Mouse (Mus musculus) layer of hippocampus, adult 9-10 months (tissue): ENCODE results near the gene Mrpl53.
"Not testable (repeated sequence)": the region's sequence is repeated elsewhere in the genome, so short reads cannot be mapped to it uniquely, and the experiment has no call there.

Source experiments
- DNase-seq: peaks from one replicate; pipeline ENCODE4 v3.0.0; 2022; ENCODE audit warnings: low spot score

Gene Mrpl53

DNA sequence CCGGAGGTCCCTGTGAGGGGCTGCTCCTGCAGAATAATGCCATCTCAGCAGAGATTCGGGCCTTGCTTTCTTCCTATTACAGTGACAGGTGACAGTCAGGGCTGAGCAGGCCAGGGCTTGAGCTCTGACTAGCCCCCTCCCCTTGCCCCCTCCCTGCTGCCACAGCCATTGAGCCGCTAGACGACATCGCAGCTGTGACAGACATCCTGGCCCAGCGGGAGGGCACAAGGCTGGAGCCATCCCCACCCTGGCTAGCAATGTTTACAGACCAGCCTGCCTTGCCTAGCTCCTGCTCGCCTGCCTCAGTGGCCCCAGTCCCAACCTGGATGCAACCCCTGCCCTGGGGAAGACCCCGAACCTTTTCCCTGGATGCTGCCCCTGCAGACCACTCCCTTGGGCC is 42.9 kb downstream of the Mrpl53 start:
- DNase-seq, result no peak

DNA sequence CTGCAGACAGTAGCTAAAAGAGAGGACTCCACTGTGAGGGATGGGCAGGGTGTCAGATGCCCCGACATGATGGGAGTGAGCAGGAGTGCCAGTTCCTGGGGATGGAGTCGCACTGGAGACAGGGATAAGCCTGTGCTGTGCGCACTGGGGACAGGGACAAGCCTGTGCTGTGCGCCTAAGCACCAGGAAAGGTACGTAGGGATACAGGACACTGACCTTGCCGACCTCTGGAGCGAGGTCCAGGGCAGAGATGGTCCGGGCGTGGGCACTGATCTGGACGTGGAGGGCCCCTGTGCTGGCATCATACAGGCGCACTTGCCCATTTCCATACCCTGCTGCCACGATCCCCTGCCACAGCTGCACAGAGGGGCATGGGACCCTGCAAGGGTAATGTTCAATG is 44.2 kb downstream of the Mrpl53 start:
- no peak for DNase-seq

DNA sequence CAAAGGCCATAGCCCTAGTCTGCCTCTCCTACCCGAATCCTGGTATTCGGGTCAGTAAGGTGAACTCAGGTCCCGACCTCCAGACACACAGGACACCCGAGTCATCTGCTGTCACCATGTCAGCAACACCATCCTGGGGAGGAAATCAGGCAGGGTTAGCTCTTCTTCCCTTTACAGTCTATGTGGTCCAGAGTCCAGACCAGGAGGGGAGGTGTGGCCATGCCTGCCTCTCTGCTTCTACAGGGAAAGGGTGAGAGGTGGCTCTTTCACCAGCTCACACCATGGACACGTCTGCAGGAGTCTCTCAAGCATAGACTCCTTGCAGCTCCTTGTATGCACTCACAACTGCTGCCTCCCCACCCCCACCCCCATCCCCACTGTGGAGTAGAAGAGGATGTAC is 44.6 kb downstream of the Mrpl53 start:
- DNase-seq, result no peak

DNA sequence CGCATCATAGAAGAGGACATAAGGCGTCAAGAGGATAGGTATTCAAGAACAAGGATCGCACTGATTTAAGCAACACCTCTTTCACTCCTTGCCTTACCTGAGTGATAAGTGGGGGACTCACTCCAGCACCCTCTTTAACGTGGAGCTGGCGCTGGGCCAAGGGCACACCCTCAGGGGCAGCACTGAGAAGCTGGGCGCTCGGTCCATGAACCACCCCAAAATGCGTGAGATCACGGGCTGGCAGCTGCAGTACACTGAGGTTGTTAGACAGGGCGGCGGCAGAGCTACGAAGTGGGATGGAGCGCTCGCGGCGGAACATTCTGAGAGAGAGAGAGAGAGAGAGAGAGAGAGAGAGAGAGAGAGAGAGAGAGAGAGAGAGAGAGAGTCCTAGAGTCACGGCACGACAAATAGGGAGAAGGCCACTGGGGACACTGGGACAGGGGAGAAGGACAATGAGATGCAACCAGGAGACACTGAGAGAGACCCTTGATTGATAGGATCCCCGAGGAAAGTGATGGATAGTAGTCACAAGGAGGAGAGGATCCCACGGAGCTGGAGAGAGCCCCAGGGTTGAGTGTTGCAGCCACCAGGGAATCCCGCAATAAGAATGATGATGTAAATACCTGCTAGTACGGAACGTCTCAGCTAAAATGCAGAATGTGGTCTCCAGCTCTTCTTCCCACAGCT is 46.9 kb downstream of the Mrpl53 start:
- no peak for DNase-seq

DNA sequence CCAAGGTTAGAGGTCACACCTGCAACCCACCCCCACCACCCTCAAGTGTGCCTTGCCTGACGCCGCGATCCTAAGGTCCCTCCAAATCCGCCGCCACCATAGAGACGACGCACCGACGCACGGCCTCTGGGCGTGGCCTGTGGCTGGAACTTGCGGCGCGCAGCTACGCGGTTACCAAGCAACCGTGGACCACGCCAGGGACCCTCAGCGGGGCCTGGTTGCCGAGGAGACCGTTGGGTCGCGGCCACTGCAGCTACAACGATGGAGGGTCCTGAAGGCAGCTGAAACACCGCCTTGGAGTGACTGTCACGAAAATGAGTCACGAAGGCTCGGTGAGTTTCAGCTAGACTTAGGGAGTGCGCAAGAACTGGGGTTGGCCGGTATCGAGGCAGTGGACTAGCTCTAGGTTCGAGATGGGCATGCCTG is 47.4 kb downstream of the Mrpl53 start, which contains the start of the genes Wdr54 and 1700003E16Rik:
Gene Wdr54, minus strand, starts transcription at position 139 of the 426 bp plus-strand sequence.
Gene 1700003E16Rik, plus strand, starts transcription at position 146 of the 426 bp plus-strand sequence.
- DNase-seq, result no peak

DNA sequence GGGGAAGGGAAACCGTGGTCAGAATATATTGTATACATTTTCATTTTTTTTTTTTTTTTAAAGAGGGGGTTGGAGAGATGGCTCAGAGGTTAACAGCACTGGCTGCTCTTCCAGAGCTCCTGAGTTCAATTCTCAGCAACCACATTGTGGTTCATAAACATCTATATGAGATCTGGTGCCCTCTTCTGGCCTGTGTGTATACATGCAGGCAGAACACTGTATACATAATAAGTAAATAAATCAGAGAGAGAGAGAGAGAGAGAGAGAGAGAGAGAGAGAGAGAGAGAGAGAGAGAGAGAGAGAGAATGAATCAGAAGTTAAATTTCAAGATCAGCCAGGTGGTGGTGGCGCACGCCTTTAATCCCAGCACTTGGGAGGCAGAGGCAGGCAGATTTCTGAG is 50.6 kb downstream of the Mrpl53 start:
- not testable (repeated sequence) for DNase-seq
